Mouse (Mus musculus): ENCODE results near the gene Nphp3. TPM values are rescaled to one million over a fixed set of nuclear protein-coding genes. Genes with fewer than 3 reads are reported as not detected.

Nphp3 gene
- 3.7 and 4.2 TPM in 2 replicates for polyA plus RNA-seq (2014; fragmentation: Nextera tagmentation; extraction: Ambion mirVana)

DNA sequence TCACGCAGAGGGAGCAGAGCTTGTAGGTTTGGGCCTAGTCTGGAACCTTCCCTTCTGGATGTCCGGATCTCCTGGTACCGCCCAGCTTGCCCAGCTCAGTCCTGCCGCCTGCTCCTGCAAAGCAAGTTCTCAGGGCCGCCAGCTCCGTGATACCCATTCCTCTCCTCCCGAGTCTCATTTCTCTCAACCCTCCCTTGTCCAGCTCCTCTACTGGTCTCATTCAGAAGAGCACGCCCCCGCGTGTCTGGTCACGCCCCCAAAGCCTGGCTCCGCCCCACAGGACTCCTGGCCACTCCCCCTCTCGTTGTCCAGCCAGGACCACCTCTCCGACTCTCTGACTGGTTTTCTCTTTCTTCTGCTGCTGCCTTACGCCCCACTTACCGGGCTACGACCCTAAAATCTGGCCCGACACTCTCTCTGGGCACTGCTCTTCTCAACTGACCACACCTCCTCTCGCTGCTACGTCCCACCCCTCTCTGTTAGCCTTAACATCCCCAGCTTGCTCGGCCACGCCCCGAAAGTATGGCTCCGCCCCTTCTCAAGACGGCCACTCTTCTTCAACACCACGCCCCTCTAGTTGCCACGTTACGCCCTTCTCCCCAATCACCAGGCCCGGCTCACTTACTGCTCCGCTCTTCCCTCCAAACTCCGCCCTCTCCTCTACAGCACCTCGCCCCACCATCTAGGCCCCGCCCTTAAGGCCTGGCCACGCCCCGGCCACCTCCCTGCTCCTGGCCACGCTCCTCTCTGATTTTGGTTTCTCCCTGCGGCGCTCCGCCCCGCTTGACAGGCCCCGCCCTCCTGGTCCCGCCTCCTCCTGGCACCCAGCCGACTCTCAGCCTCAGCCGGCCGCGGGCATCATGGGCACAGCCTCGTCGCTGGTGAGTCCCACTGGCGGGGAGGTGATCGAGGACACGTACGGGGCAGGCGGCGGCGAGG is at the start of gene Nphp3:
Gene Nphp3, plus strand, starts transcription at position 624 of the 939 bp plus-strand sequence.
- peak within 1 kb of the TSS; percentile 64 for H3K9ac ChIP-seq (ENCODE audit: low read depth, low read length)
- ATAC-seq (ENCODE audit: low FRiP score) = peak; percentile 98
- H3K4me1 ChIP-seq (replicated peaks; ENCODE audit: control insufficient read depth, insufficient read depth, low read length) = no peaks in the 10 kb centered on the region
- 1% methylated on average over 55 of the region's 55 CpGs for WGBS
- peak within 1 kb of the TSS; percentile 66 for H3K4me2 ChIP-seq (replicated peaks; ENCODE audit: low read depth, low read length)
- H3K27me3 ChIP-seq (ENCODE audit: control insufficient read depth, insufficient read depth, low read length) = no peaks in the 10 kb centered on the region
- peak within 1 kb of the TSS; percentile 39; the same call in 1 of the 2 replicates for H3K27ac ChIP-seq (ENCODE audit: low read depth, low read length)
- H3K4me3 ChIP-seq (ENCODE audit: low read depth, low read length) = peak within 1 kb of the TSS; percentile 59
- peak; percentile 99 for DNase-seq (ENCODE audit: low spot score)
- no peaks in the 10 kb centered on the region for H3K36me3 ChIP-seq (ENCODE audit: control insufficient read depth, insufficient read depth, low read length)
- no peaks in the 10 kb centered on the region for H3K9me3 ChIP-seq (ENCODE audit: control insufficient read depth, low read length)

DNA sequence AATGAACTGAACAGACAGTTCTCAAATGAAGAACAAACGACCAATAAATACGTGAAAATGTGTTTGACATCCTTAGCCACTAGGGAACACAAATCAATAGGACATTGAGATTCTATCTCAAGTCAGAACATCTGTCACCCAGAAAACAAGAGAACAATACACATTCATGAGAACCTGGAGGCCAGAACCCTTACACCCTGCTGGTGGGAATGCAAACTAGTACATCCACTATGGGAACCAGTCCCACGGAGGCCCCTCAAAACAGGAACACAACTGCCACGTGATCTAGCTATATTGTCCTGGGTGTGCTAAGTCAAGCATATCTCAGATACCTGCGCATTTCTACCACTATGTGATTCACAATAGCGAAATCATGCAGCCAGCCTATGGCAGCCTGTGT is 43.6 kb upstream of the Nphp3 start:
- no peaks in the 10 kb centered on the region for H3K9me3 ChIP-seq (ENCODE audit: control insufficient read depth, low read length)
- H3K9ac ChIP-seq (ENCODE audit: low read depth, low read length) = no peak overlapping the region
- H3K36me3 ChIP-seq (ENCODE audit: control insufficient read depth, insufficient read depth, low read length) = no peaks in the 10 kb centered on the region
- H3K27ac ChIP-seq (ENCODE audit: low read depth, low read length) = no peak overlapping the region
- DNase-seq (ENCODE audit: low spot score) (no peak), ATAC-seq (ENCODE audit: low FRiP score) (no peak)
- no peaks in the 10 kb centered on the region for H3K4me1 ChIP-seq (replicated peaks; ENCODE audit: control insufficient read depth, insufficient read depth, low read length)
- H3K4me3 ChIP-seq (ENCODE audit: low read depth, low read length) = no peak overlapping the region
- no peaks in the 10 kb centered on the region for H3K27me3 ChIP-seq (ENCODE audit: control insufficient read depth, insufficient read depth, low read length)
- WGBS = 72% methylated on average over 6 of the region's 6 CpGs
- H3K4me2 ChIP-seq (replicated peaks; ENCODE audit: low read depth, low read length) = no peak overlapping the region

- Histone ChIP-seq H3K36me3 (ENCODE audit: control insufficient read depth, insufficient read depth, low read length) (no peaks in the 10 kb centered on the region), H3K9ac (ENCODE audit: low read depth, low read length) (no peak overlapping the region), H3K9me3 (ENCODE audit: control insufficient read depth, low read length) (no peaks in the 10 kb centered on the region), H3K4me3 (ENCODE audit: low read depth, low read length) (no peak overlapping the region), H3K4me2 (replicated peaks; ENCODE audit: low read depth, low read length) (no peak overlapping the region), H3K27me3 (ENCODE audit: control insufficient read depth, insufficient read depth, low read length) (no peaks in the 10 kb centered on the region), H3K27ac (ENCODE audit: low read depth, low read length) (no peak overlapping the region), H3K4me1 (replicated peaks; ENCODE audit: control insufficient read depth, insufficient read depth, low read length) (no peaks in the 10 kb centered on the region)
- 92% methylated on average over 10 of the region's 10 CpGs for WGBS
- DNase-seq (ENCODE audit: low spot score) = no peak
- ATAC-seq (ENCODE audit: low FRiP score) = no peak
Measured at GRCm38 (mm10) chr9:103959989-103960388, 42.4 kb upstream of the Nphp3 start.

DNA sequence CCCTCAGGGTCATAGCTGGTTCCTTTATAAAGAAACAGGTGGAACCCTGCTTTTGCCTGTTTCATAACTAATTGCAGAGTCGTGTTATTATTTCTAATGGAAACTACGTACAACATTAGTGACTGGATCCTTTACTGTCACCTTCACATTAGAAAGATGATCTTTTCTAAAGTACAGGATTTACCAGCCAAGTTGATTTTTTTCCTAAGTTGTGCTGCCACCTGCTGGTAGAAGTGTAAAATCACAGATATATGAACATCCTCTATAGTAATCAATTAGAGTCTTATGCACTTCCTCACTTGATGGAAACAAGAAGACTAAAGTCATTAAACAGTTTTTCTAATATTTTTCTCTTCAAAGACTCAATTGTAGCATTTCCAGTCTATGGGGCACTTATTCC is 5.8 kb upstream of the Nphp3 start:
- no peak for ATAC-seq (ENCODE audit: low FRiP score)
- Histone ChIP-seq H3K9ac (ENCODE audit: low read depth, low read length) (no peak overlapping the region), H3K4me1 (replicated peaks; ENCODE audit: control insufficient read depth, insufficient read depth, low read length) (no peaks in the 10 kb centered on the region), H3K4me3 (ENCODE audit: low read depth, low read length) (no peak overlapping the region), H3K36me3 (ENCODE audit: control insufficient read depth, insufficient read depth, low read length) (no peaks in the 10 kb centered on the region), H3K9me3 (ENCODE audit: control insufficient read depth, low read length) (no peaks in the 10 kb centered on the region), H3K4me2 (replicated peaks; ENCODE audit: low read depth, low read length) (no peak overlapping the region), H3K27me3 (ENCODE audit: control insufficient read depth, insufficient read depth, low read length) (no peaks in the 10 kb centered on the region), H3K27ac (ENCODE audit: low read depth, low read length) (no peak overlapping the region)
- WGBS = 12% methylated on average over 2 of the region's 2 CpGs
- peak; percentile 83 for DNase-seq (ENCODE audit: low spot score)

- Histone ChIP-seq H3K4me1 (replicated peaks; ENCODE audit: control insufficient read depth, insufficient read depth, low read length) (no peaks in the 10 kb centered on the region), H3K36me3 (ENCODE audit: control insufficient read depth, insufficient read depth, low read length) (no peaks in the 10 kb centered on the region), H3K4me2 (replicated peaks; ENCODE audit: low read depth, low read length) (no peak overlapping the region), H3K4me3 (ENCODE audit: low read depth, low read length) (no peak overlapping the region), H3K9me3 (ENCODE audit: control insufficient read depth, low read length) (no peaks in the 10 kb centered on the region), H3K9ac (ENCODE audit: low read depth, low read length) (no peak overlapping the region), H3K27ac (ENCODE audit: low read depth, low read length) (no peak overlapping the region), H3K27me3 (ENCODE audit: control insufficient read depth, insufficient read depth, low read length) (no peaks in the 10 kb centered on the region)
- ATAC-seq (ENCODE audit: low FRiP score) (no peak), DNase-seq (ENCODE audit: low spot score) (no peak)
- 57% methylated on average over 3 of the region's 3 CpGs for WGBS
Measured at GRCm38 (mm10) chr9:104000601-104001000, 1.7 kb upstream of the Nphp3 start.

- peak; percentile 81 for DNase-seq (ENCODE audit: low spot score)
- peak; percentile 49 for ATAC-seq (ENCODE audit: low FRiP score)
- H3K4me2 ChIP-seq (replicated peaks; ENCODE audit: low read depth, low read length) = peak overlapping the region; percentile 66
- no peaks in the 10 kb centered on the region for H3K9me3 ChIP-seq (ENCODE audit: control insufficient read depth, low read length)
- no peaks in the 10 kb centered on the region for H3K27me3 ChIP-seq (ENCODE audit: control insufficient read depth, insufficient read depth, low read length)
- peak overlapping the region; percentile 64 for H3K9ac ChIP-seq (ENCODE audit: low read depth, low read length)
- H3K4me3 ChIP-seq (ENCODE audit: low read depth, low read length) = peak overlapping the region; percentile 59
- WGBS = under 1% methylated on average over 37 of the region's 37 CpGs
- H3K27ac ChIP-seq (ENCODE audit: low read depth, low read length) = 0 out of 2 replicates have a peak overlapping the region, but pooled peaks have one; percentile 34
- no peaks in the 10 kb centered on the region for H3K36me3 ChIP-seq (ENCODE audit: control insufficient read depth, insufficient read depth, low read length)
- no peaks in the 10 kb centered on the region for H3K4me1 ChIP-seq (replicated peaks; ENCODE audit: control insufficient read depth, insufficient read depth, low read length)
Measured at GRCm38 (mm10) chr9:104002913-104003330, 578 bp downstream of the Nphp3 start.

- DNase-seq (ENCODE audit: low spot score) = no peak
- H3K27ac ChIP-seq (ENCODE audit: low read depth, low read length) = no peak overlapping the region
- H3K36me3 ChIP-seq (ENCODE audit: control insufficient read depth, insufficient read depth, low read length) = no peaks in the 10 kb centered on the region
- no peaks in the 10 kb centered on the region for H3K4me1 ChIP-seq (replicated peaks; ENCODE audit: control insufficient read depth, insufficient read depth, low read length)
- H3K9me3 ChIP-seq (ENCODE audit: control insufficient read depth, low read length) = no peaks in the 10 kb centered on the region
- H3K4me2 ChIP-seq (replicated peaks; ENCODE audit: low read depth, low read length) = no peak overlapping the region
- no peak overlapping the region for H3K9ac ChIP-seq (ENCODE audit: low read depth, low read length)
- H3K4me3 ChIP-seq (ENCODE audit: low read depth, low read length) = no peak overlapping the region
- no peak for ATAC-seq (ENCODE audit: low FRiP score)
- WGBS = 69% methylated on average over 1 of the region's 1 CpGs
- no peaks in the 10 kb centered on the region for H3K27me3 ChIP-seq (ENCODE audit: control insufficient read depth, insufficient read depth, low read length)
Measured at GRCm38 (mm10) chr9:104014526-104014925, 12.2 kb downstream of the Nphp3 start.

DNA sequence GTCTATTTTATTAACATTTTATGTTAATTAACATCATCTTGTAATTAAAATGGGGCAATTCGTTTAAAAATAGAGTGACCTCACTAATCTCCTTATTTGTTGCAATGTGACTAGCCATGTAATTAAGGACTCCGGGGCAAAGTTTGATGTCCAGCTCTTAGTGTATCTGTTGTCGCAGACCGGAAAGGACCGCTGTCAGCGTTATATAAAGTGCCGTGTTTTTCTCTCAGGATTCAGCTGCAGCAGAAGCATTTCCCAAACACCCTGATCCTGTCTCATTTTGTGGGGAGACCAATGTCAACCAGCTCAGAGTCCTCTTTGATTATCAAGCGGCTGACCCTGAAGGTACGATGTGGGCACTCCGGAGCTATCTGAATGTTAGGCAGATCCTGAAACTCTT is 18.7 kb downstream of the Nphp3 start:
- H3K36me3 ChIP-seq (ENCODE audit: control insufficient read depth, insufficient read depth, low read length) = no peaks in the 10 kb centered on the region
- DNase-seq (ENCODE audit: low spot score) (no peak), ATAC-seq (ENCODE audit: low FRiP score) (no peak)
- H3K27me3 ChIP-seq (ENCODE audit: control insufficient read depth, insufficient read depth, low read length) = no peaks in the 10 kb centered on the region
- no peak overlapping the region for H3K4me2 ChIP-seq (replicated peaks; ENCODE audit: low read depth, low read length)
- no peak overlapping the region for H3K27ac ChIP-seq (ENCODE audit: low read depth, low read length)
- H3K9me3 ChIP-seq (ENCODE audit: control insufficient read depth, low read length) = no peaks in the 10 kb centered on the region
- WGBS = 94% methylated on average over 10 of the region's 10 CpGs
- no peak overlapping the region for H3K4me3 ChIP-seq (ENCODE audit: low read depth, low read length)
- H3K9ac ChIP-seq (ENCODE audit: low read depth, low read length) = no peak overlapping the region
- H3K4me1 ChIP-seq (replicated peaks; ENCODE audit: control insufficient read depth, insufficient read depth, low read length) = no peaks in the 10 kb centered on the region

GRCm38 (mm10) chr9:104027186-104027585 is 24.8 kb downstream of the Nphp3 start:
- ATAC-seq (ENCODE audit: low FRiP score) (no peak), DNase-seq (ENCODE audit: low spot score) (no peak)
- no peaks in the 10 kb centered on the region for H3K9me3 ChIP-seq (ENCODE audit: control insufficient read depth, low read length)
- H3K4me1 ChIP-seq (replicated peaks; ENCODE audit: control insufficient read depth, insufficient read depth, low read length) = no peaks in the 10 kb centered on the region
- H3K4me3 ChIP-seq (ENCODE audit: low read depth, low read length) = no peak overlapping the region
- WGBS = 95% methylated on average over 8 of the region's 8 CpGs
- no peaks in the 10 kb centered on the region for H3K36me3 ChIP-seq (ENCODE audit: control insufficient read depth, insufficient read depth, low read length)
- H3K27ac ChIP-seq (ENCODE audit: low read depth, low read length) = no peak overlapping the region
- no peaks in the 10 kb centered on the region for H3K27me3 ChIP-seq (ENCODE audit: control insufficient read depth, insufficient read depth, low read length)
- no peak overlapping the region for H3K9ac ChIP-seq (ENCODE audit: low read depth, low read length)
- no peak overlapping the region for H3K4me2 ChIP-seq (replicated peaks; ENCODE audit: low read depth, low read length)

All from hindbrain, embryonic 11.5 days (tissue).